Mouse (Mus musculus): ENCODE measurements around the gene Lhx4. TPM values are rescaled to one million over a fixed set of nuclear protein-coding genes. Genes with fewer than 3 reads are reported as not detected.

Lhx4 gene
- total RNA-seq, 2 experiments from 2014 or later: not detected

- TF ChIP-seq CTCF (conservative IDR thresholded peaks at IDR 0.05): no peak
- no peak overlapping the region for H3K27ac ChIP-seq
- peak in 1 of 2 experiments; percentile 4 for DNase-seq (ENCODE audit: low spot score in 2 of 2)
- no peak overlapping the region for H3K4me3 ChIP-seq
Measured at GRCm38 (mm10) chr1:155777641-155778625, 26.4 kb upstream of the Lhx4 start.

GRCm38 (mm10) chr1:155759167-155759566 lies 7.7 kb upstream of the Lhx4 start:
- no peak for TF ChIP-seq CTCF (conservative IDR thresholded peaks at IDR 0.05)
- Histone ChIP-seq H3K4me3 (no peak overlapping the region), H3K27ac (no peak overlapping the region)
- DNase-seq (ENCODE audit: low spot score in 2 of 2): peak in 1 of 2 experiments; percentile 3

- H3K27ac ChIP-seq: no peak overlapping the region
- no peak for TF ChIP-seq CTCF (conservative IDR thresholded peaks at IDR 0.05)
- no peak overlapping the region for H3K4me3 ChIP-seq
- peak in 1 of 2 experiments; percentile 2 for DNase-seq (ENCODE audit: low spot score in 2 of 2)
Measured at GRCm38 (mm10) chr1:155758711-155759110, 7.2 kb upstream of the Lhx4 start.

GRCm38 (mm10) chr1:155757621-155758020 lies 6.1 kb upstream of the Lhx4 start:
- H3K4me3 ChIP-seq: no peak overlapping the region
- H3K27ac ChIP-seq: no peak overlapping the region
- TF ChIP-seq CTCF (conservative IDR thresholded peaks at IDR 0.05): no peak
- DNase-seq (ENCODE audit: low spot score in 2 of 2): peak in 1 of 2 experiments; percentile 5

GRCm38 (mm10) chr1:155753411-155753810 lies 1.9 kb upstream of the Lhx4 start:
- peak in 1 of 2 experiments; percentile 2 for DNase-seq (ENCODE audit: low spot score in 2 of 2)
- Histone ChIP-seq H3K4me3 (no peak overlapping the region), H3K27ac (no peak overlapping the region)
- no peak for TF ChIP-seq CTCF (conservative IDR thresholded peaks at IDR 0.05)

- H3K27ac ChIP-seq: no peak overlapping the region
- no peak for TF ChIP-seq CTCF (conservative IDR thresholded peaks at IDR 0.05)
- no peak overlapping the region for H3K4me3 ChIP-seq
- peak in 1 of 2 experiments; percentile 2 for DNase-seq (ENCODE audit: low spot score in 2 of 2)
Measured at GRCm38 (mm10) chr1:155750517-155751178, 836 bp downstream of the Lhx4 start.

GRCm38 (mm10) chr1:155747911-155748310 lies 3.6 kb downstream of the Lhx4 start:
- no peak for DNase-seq (ENCODE audit: low spot score in 2 of 2)
- Histone ChIP-seq H3K27ac (no peak overlapping the region), H3K4me3 (no peak overlapping the region)
- no peak for TF ChIP-seq CTCF (conservative IDR thresholded peaks at IDR 0.05)

GRCm38 (mm10) chr1:155747011-155747410 lies 4.5 kb downstream of the Lhx4 start:
- no peak for DNase-seq (ENCODE audit: low spot score in 2 of 2)
- TF ChIP-seq CTCF (conservative IDR thresholded peaks at IDR 0.05): no peak
- Histone ChIP-seq H3K4me3 (no peak overlapping the region), H3K27ac (no peak overlapping the region)

- Histone ChIP-seq H3K4me3 (peak overlapping the region; percentile 30), H3K27ac (no peak overlapping the region)
- no peak for TF ChIP-seq CTCF (conservative IDR thresholded peaks at IDR 0.05)
- DNase-seq (ENCODE audit: low spot score in 2 of 2): no peak
Measured at GRCm38 (mm10) chr1:155742411-155743363, 8.8 kb downstream of the Lhx4 start.

- Histone ChIP-seq H3K4me3 (peak overlapping the region; percentile 30), H3K27ac (no peak overlapping the region)
- no peak for DNase-seq (ENCODE audit: low spot score in 2 of 2)
- no peak for TF ChIP-seq CTCF (conservative IDR thresholded peaks at IDR 0.05)
Measured at GRCm38 (mm10) chr1:155741988-155742387, 9.5 kb downstream of the Lhx4 start.

- H3K4me3 ChIP-seq: peak overlapping the region; percentile 30
- no peak overlapping the region for H3K27ac ChIP-seq
- no peak for TF ChIP-seq CTCF (conservative IDR thresholded peaks at IDR 0.05)
- no peak for DNase-seq (ENCODE audit: low spot score in 2 of 2)
Measured at GRCm38 (mm10) chr1:155741378-155741945, 10.0 kb downstream of the Lhx4 start.

Data from layer of hippocampus, adult 2 months (tissue).